Mouse (Mus musculus) lung, postnatal 0 days (tissue): ENCODE results near the gene Telo2.

Source experiments
- CTCF ChIP-seq: IDR thresholded peaks from 2 replicates; pipeline ENCODE4 v1.5.1; 2016; ENCODE audit warnings: antibody characterized with exemption, mild to moderate bottlenecking
- EP300 ChIP-seq: IDR thresholded peaks from 2 replicates; pipeline ENCODE4 v1.6.1; 2016; ENCODE audit warnings: antibody characterized with exemption, mild to moderate bottlenecking, control low read depth

DNA sequence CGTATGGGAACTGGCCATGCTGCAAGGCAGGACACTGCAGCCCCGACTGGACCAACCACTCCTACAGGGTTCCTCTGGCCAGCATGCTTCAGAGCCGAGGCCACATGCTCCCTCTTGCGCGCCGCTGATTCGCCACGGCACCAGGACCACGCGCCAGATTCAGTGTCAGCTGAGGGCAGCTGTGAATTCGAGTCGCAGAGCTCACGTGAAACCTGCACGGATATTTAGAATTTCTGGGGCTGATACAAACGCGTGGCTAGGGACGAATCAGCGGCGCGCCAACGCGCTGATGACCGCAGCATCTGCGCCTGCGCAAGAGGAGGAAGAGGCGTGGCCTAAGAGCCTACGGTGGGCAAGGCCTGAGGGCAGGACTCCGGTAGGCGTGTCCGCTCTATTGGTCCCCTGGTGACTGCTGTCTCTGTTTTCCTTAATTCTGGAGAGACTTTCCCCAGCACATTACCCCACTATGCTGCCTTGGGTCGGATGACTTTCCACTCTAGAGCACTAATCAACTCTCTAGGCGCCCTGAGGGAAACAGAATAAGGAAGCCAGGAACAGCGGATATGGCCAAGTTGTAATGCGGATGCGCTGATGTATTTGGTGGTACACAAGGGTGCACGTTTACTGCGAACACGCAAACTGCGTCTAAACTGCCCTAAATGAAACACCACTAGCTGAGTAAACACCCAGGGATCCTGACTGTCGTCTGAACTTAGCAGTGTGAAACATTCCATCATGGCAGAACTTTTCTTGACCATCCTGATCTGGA lies at the start of gene Telo2:
- TF ChIP-seq EP300 (no peak), CTCF (no peak)
